Mouse (Mus musculus) intestine, embryonic 16.5 days (tissue): ENCODE results near the gene Lck. TPM values are rescaled to one million over a fixed set of nuclear protein-coding genes. Genes with fewer than 3 reads are reported as not detected.

Source experiments
- ATAC-seq: fragments of 200-750 bp; cut with Nextera tagmentation; 2 replicates; pipeline ENCODE4 v1.8.0; 2017; ENCODE audit warnings: moderate TSS enrichment, moderate library complexity
- H3K27ac ChIP-seq: fragments of 300-500 bp; sonication (generic); 2 replicates; pipeline ENCODE4 v1.5.1; 2014; ENCODE audit warnings: mild to moderate bottlenecking, low read length
- H3K27me3 ChIP-seq: fragments of 300-500 bp; sonication (generic); replicated peaks from 2 replicates; pipeline ENCODE4 v1.6.1; 2014; ENCODE audit warnings: low read length, control low read depth, mixed read lengths; ENCODE audit not compliant: control insufficient read depth, insufficient read depth
- H3K36me3 ChIP-seq: fragments of 300-500 bp; sonication (generic); 2 replicates; pipeline ENCODE4 v1.6.1; 2014; ENCODE audit warnings: low read length, control low read depth; ENCODE audit not compliant: control insufficient read depth, insufficient read depth
- H3K4me1 ChIP-seq: fragments of 300-500 bp; sonication (generic); 2 replicates; pipeline ENCODE4 v1.6.1; 2014; ENCODE audit warnings: low read length, control low read depth, mixed read lengths; ENCODE audit not compliant: control insufficient read depth, insufficient read depth
- H3K4me2 ChIP-seq: fragments of 300-500 bp; sonication (generic); 2 replicates; pipeline ENCODE4 v1.6.1; 2014; ENCODE audit warnings: low read depth, low read length, control low read depth
- H3K4me3 ChIP-seq: fragments of 300-500 bp; sonication (generic); 2 replicates; pipeline ENCODE4 v1.5.1; 2014; ENCODE audit warnings: mild to moderate bottlenecking, low read length
- H3K9ac ChIP-seq: fragments of 300-500 bp; sonication (generic); 2 replicates; pipeline ENCODE4 v1.6.1; 2014; ENCODE audit warnings: low read depth, low read length
- H3K9me3 ChIP-seq: fragments of 300-500 bp; sonication (generic); 2 replicates; pipeline ENCODE4 v1.6.1; 2016; ENCODE audit warnings: low read length, control low read depth; ENCODE audit not compliant: control insufficient read depth
- WGBS: fragments of 180-500 bp; shearing (Covaris S2); extraction: QIAGEN DNeasy Blood & Tissue Kit; methylation state at CpG from one replicate; pipeline ENCODE4 v1.1.7; 2014; 5-methylcytosine and 5-hydroxymethylcytosine counted together
- polyA plus RNA-seq: library from polyadenylated mRNA; unstranded; fragments of >200 nt; fragmentation: Nextera tagmentation; extraction: Ambion mirVana; gene quantifications from 2 replicates; pipeline ENCODE4 v1.2.1, GENCODE M21; 2015

The Lck gene
- polyA plus RNA-seq, 1 experiment from 2014 or later, result 7.9 TPM

DNA sequence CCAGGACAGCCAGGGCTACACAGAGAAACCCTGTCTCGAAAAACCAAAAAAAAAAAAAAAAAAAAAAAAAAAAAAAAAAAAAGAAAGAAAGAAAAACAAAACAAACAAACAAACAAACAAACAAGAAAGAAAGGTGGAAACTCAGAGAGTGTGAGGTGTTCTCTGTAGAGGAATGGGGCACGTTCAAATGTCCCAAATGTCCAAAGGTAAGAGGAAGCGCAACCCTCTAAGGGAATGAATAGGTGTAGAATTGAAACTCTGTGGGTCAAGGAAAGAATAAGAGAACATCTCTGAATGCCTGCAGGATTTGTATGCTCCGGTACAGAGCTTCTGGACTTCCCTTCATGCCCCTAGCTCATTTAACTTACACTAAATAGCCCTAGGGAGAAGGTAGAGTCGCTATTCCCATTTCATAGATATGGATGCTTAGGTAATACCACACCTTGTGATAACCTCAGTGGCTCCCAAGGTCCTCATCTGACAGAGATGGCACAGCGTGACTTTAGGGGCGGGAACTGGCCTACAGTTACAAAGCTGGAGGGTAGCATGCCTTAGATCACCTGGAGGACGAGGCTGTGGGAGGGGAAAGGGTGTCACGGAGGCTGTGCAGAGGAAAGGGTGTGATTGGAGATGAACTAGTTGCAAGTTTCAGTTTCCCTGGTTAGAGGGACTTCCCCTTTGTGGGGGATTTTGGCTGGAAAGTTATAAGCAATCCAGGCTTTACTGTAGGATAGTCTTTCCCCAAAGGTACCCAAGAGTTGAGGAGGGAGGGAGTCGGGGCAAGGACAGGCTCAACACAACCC is 65.8 kb downstream of the Lck start:
- Histone ChIP-seq H3K4me2 (no peak overlapping the region), H3K4me3 (no peak overlapping the region), H3K9ac (no peak overlapping the region), H3K9me3 (no peaks in the 10 kb centered on the region), H3K27ac (no peak overlapping the region), H3K27me3 (no peaks in the 10 kb centered on the region), H3K36me3 (no peaks in the 10 kb centered on the region), H3K4me1 (peaks cover 24% of the 10 kb centered on the region)
- no peak for ATAC-seq
- WGBS, result 53% methylated on average over 9 of the region's 10 CpGs

GRCm38 (mm10) chr4:129505511-129505910 is 67.9 kb downstream of the Lck start:
- Histone ChIP-seq H3K27ac (no peak overlapping the region), H3K4me1 (peaks cover 34% of the 10 kb centered on the region), H3K36me3 (no peaks in the 10 kb centered on the region), H3K27me3 (no peaks in the 10 kb centered on the region), H3K4me3 (no peak overlapping the region), H3K4me2 (no peak overlapping the region), H3K9me3 (no peaks in the 10 kb centered on the region), H3K9ac (no peak overlapping the region)
- no peak for ATAC-seq
- WGBS, result 90% methylated on average over 3 of the region's 3 CpGs

- Histone ChIP-seq H3K4me1 (peaks cover 37% of the 10 kb centered on the region), H3K36me3 (no peaks in the 10 kb centered on the region), H3K4me2 (peak overlapping the region; percentile 12; the same call in 1 of the 2 replicates), H3K9ac (peak overlapping the region; percentile 43), H3K4me3 (no peak overlapping the region), H3K27me3 (no peaks in the 10 kb centered on the region), H3K9me3 (no peaks in the 10 kb centered on the region), H3K27ac (peak overlapping the region; percentile 84)
- WGBS, result 51% methylated on average over 11 of the region's 11 CpGs
- peak; percentile 47 for ATAC-seq
These were observed 70.5 kb downstream of the Lck start for GRCm38 (mm10) chr4:129502901-129503444.

- H3K4me3 ChIP-seq, result no peak overlapping the region
- peak; percentile 63 for ATAC-seq
- H3K4me2 ChIP-seq, result no peak overlapping the region; the same call in 1 of the 2 replicates
- peak overlapping the region; percentile 84 for H3K27ac ChIP-seq
- no peak overlapping the region for H3K9ac ChIP-seq
- 44% methylated on average over 9 of the region's 9 CpGs for WGBS
- peaks cover 37% of the 10 kb centered on the region for H3K4me1 ChIP-seq
- no peaks in the 10 kb centered on the region for H3K36me3 ChIP-seq
- no peaks in the 10 kb centered on the region for H3K27me3 ChIP-seq
- no peaks in the 10 kb centered on the region for H3K9me3 ChIP-seq
These were observed 71.0 kb downstream of the Lck start for GRCm38 (mm10) chr4:129502327-129502888.

GRCm38 (mm10) chr4:129500607-129501566 is 72.6 kb downstream of the Lck start:
- H3K36me3 ChIP-seq, result no peaks in the 10 kb centered on the region
- peak overlapping the region; percentile 85 for H3K9ac ChIP-seq
- peak overlapping the region; percentile 97 for H3K27ac ChIP-seq
- ATAC-seq, result peak; percentile 86
- peaks cover 44% of the 10 kb centered on the region for H3K4me1 ChIP-seq
- H3K9me3 ChIP-seq, result no peaks in the 10 kb centered on the region
- peak overlapping the region; percentile 66 for H3K4me3 ChIP-seq
- WGBS, result 2% methylated on average over 43 of the region's 49 CpGs
- peak overlapping the region; percentile 82 for H3K4me2 ChIP-seq
- no peaks in the 10 kb centered on the region for H3K27me3 ChIP-seq

- H3K9ac ChIP-seq, result peak overlapping the region; percentile 85
These were observed 73.4 kb downstream of the Lck start for GRCm38 (mm10) chr4:129500017-129500416.

GRCm38 (mm10) chr4:129498941-129499340 is 74.5 kb downstream of the Lck start:
- Histone ChIP-seq H3K4me3 (no peak overlapping the region), H3K9ac (no peak overlapping the region), H3K36me3 (no peaks in the 10 kb centered on the region), H3K4me1 (peaks cover 37% of the 10 kb centered on the region), H3K4me2 (no peak overlapping the region), H3K27me3 (no peaks in the 10 kb centered on the region), H3K27ac (no peak overlapping the region), H3K9me3 (no peaks in the 10 kb centered on the region)
- no peak for ATAC-seq
- WGBS, result 71% methylated on average over 3 of the region's 3 CpGs

More at GRCm38 (mm10) chr4:129500017-129500416, 73.4 kb downstream of the Lck start:
- no peak for ATAC-seq
- Histone ChIP-seq H3K4me1 (peaks cover 44% of the 10 kb centered on the region), H3K9me3 (no peaks in the 10 kb centered on the region), H3K4me3 (peak overlapping the region; percentile 66), H3K27me3 (no peaks in the 10 kb centered on the region), H3K27ac (peak overlapping the region; percentile 97), H3K4me2 (peak overlapping the region; percentile 82), H3K36me3 (no peaks in the 10 kb centered on the region)
- WGBS, result 78% methylated on average over 8 of the region's 8 CpGs
